Mouse (Mus musculus) heart, embryonic 13.5 days (tissue): ENCODE results near the gene Tbc1d21. TPM values are rescaled to one million over a fixed set of nuclear protein-coding genes. Genes with fewer than 3 reads are reported as not detected.

ENCODE experiments used
- ATAC-seq: fragments of 200-750 bp; cut with Nextera tagmentation; 2 replicates; pipeline ENCODE4 v1.8.0; 2017; ENCODE audit warnings: moderate TSS enrichment; ENCODE audit not compliant: insufficient number of reproducible peaks, low FRiP score, low TSS enrichment; ENCODE audit errors: extremely low read depth
- H3K27ac ChIP-seq: fragments of 300-500 bp; sonication (generic); replicated peaks from 2 replicates; pipeline ENCODE4 v1.5.1; 2015; ENCODE audit warnings: moderate library complexity, mild to moderate bottlenecking, inconsistent platforms
- H3K27me3 ChIP-seq: fragments of 300-500 bp; sonication (generic); replicated peaks from 2 replicates; pipeline ENCODE4 v1.6.1; 2015; ENCODE audit warnings: mild to moderate bottlenecking, inconsistent platforms
- H3K36me3 ChIP-seq: fragments of 300-500 bp; sonication (generic); 2 replicates; pipeline ENCODE4 v1.6.1; 2015; ENCODE audit warnings: mild to moderate bottlenecking, inconsistent platforms
- H3K4me1 ChIP-seq: fragments of 300-500 bp; sonication (generic); 2 replicates; pipeline ENCODE4 v1.6.1; 2015; ENCODE audit warnings: inconsistent platforms
- H3K4me2 ChIP-seq: fragments of 300-500 bp; sonication (generic); 2 replicates; pipeline ENCODE4 v1.6.1; 2015; ENCODE audit warnings: inconsistent platforms, mild to moderate bottlenecking, moderate library complexity
- H3K4me3 ChIP-seq: fragments of 300-500 bp; sonication (generic); 2 replicates; pipeline ENCODE4 v1.5.1; 2015; ENCODE audit warnings: moderate library complexity, mild to moderate bottlenecking, inconsistent platforms
- H3K9ac ChIP-seq: fragments of 300-500 bp; sonication (generic); 2 replicates; pipeline ENCODE4 v1.6.1; 2015; ENCODE audit warnings: inconsistent platforms, mild to moderate bottlenecking, moderate library complexity
- H3K9me3 ChIP-seq: fragments of 300-500 bp; sonication (generic); 2 replicates; pipeline ENCODE4 v1.6.1; 2016; ENCODE audit warnings: inconsistent platforms
- WGBS: fragments of 180-500 bp; shearing (Covaris S2); methylation state at CpG from one replicate; pipeline ENCODE4 v1.1.7; 2015; ENCODE audit warnings: mixed read lengths; 5-methylcytosine and 5-hydroxymethylcytosine counted together
- polyA plus RNA-seq: library from polyadenylated mRNA; unstranded; fragments of >200 nt; fragmentation: Nextera tagmentation; extraction: Ambion mirVana; gene quantifications from 2 replicates; pipeline ENCODE4 v1.2.1, GENCODE M21; 2015

Gene Tbc1d21
- polyA plus RNA-seq, 1 experiment from 2014 or later = not detected

DNA sequence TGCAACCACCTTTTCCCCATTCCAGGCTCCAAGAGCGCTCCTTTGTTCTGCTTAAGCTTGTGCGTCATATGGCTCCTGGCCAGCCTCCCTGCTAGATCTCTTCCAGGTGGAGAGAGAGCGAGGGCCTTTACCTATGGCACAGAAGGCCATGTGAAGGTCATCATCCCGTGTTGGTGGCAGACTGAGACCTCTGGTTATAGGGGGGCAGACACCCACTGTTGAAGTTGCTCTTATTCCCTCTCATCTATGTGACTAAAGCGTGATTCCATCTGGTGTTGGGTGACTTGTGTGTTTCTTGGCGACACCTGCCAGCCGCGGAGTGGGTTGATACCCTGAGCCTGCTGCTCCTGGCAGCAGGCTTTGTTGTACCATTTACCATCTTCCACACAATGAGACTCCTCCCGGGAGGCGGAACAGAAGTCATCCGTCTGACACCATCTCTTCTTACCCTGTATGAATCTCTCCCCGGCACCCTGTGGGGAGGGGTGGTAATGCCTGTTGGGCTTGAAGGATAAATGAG lies 3.7 kb upstream of the Tbc1d21 start:
- peaks cover 5% of the 10 kb centered on the region for H3K4me1 ChIP-seq
- peaks cover 7% of the 10 kb centered on the region; the same call in 1 of the 2 replicates for H3K27me3 ChIP-seq
- WGBS = 65% methylated on average over 12 of the region's 12 CpGs

GRCm38 (mm10) chr9:58371914-58372313 lies 1.7 kb upstream of the Tbc1d21 start:
- Histone ChIP-seq H3K27me3 (peaks cover 7% of the 10 kb centered on the region; the same call in 1 of the 2 replicates), H3K27ac (no peak overlapping the region), H3K9me3 (no peaks in the 10 kb centered on the region), H3K36me3 (no peaks in the 10 kb centered on the region), H3K4me3 (no peak overlapping the region), H3K9ac (no peak overlapping the region), H3K4me1 (no peaks in the 10 kb centered on the region), H3K4me2 (no peak overlapping the region)
- no peak for ATAC-seq
- WGBS = 47% methylated on average over 8 of the region's 8 CpGs

More for the DNA sequence above, 3.7 kb upstream of the Tbc1d21 start:
- ATAC-seq = no peak
- H3K9me3 ChIP-seq = no peaks in the 10 kb centered on the region
- no peak overlapping the region for H3K27ac ChIP-seq
- no peak overlapping the region for H3K9ac ChIP-seq
- H3K36me3 ChIP-seq = no peaks in the 10 kb centered on the region
- no peak overlapping the region for H3K4me3 ChIP-seq
- no peak overlapping the region for H3K4me2 ChIP-seq

DNA sequence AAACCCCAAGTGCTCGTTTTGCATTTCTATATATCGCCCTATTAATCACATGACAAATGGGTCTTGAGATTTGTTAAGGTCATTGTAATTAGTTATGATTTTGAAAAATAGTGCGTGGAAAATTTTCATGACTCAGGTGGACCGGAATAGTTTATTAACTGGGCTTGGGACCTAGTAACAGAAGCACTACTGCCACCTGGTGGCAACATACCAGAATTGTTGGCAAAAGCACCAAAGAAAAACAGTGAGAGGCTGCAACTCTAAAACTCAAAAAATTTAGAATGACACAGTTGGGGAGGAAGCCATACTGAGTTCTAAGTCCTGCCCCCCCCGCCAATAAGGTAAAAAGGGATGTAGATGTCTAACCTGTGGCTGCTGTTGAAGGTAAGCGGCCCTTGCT lies 611 bp downstream of the Tbc1d21 start:
- Histone ChIP-seq H3K9ac (no peak overlapping the region), H3K27me3 (peaks cover under 1% of the 10 kb centered on the region; the same call in 1 of the 2 replicates), H3K9me3 (no peaks in the 10 kb centered on the region), H3K36me3 (no peaks in the 10 kb centered on the region), H3K4me3 (no peak overlapping the region), H3K27ac (no peak overlapping the region), H3K4me2 (no peak overlapping the region), H3K4me1 (no peaks in the 10 kb centered on the region)
- ATAC-seq = no peak
- 38% methylated on average over 6 of the region's 6 CpGs for WGBS

DNA sequence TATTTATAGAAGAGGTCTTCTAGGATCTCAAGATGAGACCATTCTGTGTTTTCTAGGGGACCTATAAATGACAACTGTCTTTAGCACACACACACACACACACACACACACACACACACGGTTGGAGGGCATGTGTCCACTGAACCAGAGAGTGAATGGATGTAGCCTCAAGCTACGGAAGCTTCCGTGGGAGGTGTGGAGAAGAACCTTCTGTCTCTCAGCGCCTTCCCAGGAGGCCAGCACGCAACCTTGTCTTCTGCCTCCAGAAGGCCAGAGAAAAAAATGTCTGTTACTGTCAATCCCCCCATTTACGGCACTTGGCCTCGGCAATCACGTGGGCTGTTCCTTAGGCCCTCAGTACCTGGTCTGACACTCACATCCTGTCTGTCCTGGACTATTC lies 5.9 kb downstream of the Tbc1d21 start:
- no peak for ATAC-seq

DNA sequence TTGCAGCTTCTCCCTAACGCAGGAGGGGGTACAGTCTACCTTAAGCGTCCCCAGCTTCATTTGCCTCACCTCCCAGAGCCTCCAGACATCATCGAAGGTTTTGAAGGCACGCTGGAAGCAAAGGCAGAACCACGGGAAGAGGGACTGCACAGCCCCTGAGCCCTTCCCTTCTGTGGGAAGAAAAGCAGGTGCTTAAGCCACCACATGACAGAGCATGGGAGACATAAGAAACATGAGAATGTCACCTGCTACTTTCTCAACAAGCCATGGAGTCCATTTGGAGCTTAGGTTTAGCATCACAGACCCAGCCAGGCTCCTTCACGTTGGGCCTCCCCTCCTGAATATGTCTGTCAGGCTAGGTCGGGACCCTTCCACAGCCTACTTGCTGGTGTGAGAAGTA lies 8.3 kb downstream of the Tbc1d21 start:
- 71% methylated on average over 7 of the region's 7 CpGs for WGBS
- Histone ChIP-seq H3K4me2 (no peak overlapping the region), H3K36me3 (no peaks in the 10 kb centered on the region), H3K4me1 (no peaks in the 10 kb centered on the region), H3K27me3 (no peaks in the 10 kb centered on the region), H3K4me3 (no peak overlapping the region), H3K9ac (no peak overlapping the region), H3K27ac (no peak overlapping the region), H3K9me3 (no peaks in the 10 kb centered on the region)
- no peak for ATAC-seq

More for the DNA sequence above, 5.9 kb downstream of the Tbc1d21 start:
- Histone ChIP-seq H3K9me3 (no peaks in the 10 kb centered on the region), H3K4me1 (no peaks in the 10 kb centered on the region), H3K4me2 (no peak overlapping the region), H3K27me3 (no peaks in the 10 kb centered on the region), H3K9ac (no peak overlapping the region), H3K27ac (no peak overlapping the region), H3K36me3 (no peaks in the 10 kb centered on the region), H3K4me3 (no peak overlapping the region)
- 75% methylated on average over 8 of the region's 8 CpGs for WGBS

GRCm38 (mm10) chr9:58361373-58361772 lies 8.9 kb downstream of the Tbc1d21 start:
- Histone ChIP-seq H3K4me1 (no peaks in the 10 kb centered on the region), H3K4me2 (no peak overlapping the region), H3K27me3 (no peaks in the 10 kb centered on the region), H3K9ac (no peak overlapping the region), H3K9me3 (no peaks in the 10 kb centered on the region), H3K27ac (no peak overlapping the region), H3K36me3 (no peaks in the 10 kb centered on the region), H3K4me3 (no peak overlapping the region)
- no peak for ATAC-seq
- 67% methylated on average over 1 of the region's 1 CpGs for WGBS

DNA sequence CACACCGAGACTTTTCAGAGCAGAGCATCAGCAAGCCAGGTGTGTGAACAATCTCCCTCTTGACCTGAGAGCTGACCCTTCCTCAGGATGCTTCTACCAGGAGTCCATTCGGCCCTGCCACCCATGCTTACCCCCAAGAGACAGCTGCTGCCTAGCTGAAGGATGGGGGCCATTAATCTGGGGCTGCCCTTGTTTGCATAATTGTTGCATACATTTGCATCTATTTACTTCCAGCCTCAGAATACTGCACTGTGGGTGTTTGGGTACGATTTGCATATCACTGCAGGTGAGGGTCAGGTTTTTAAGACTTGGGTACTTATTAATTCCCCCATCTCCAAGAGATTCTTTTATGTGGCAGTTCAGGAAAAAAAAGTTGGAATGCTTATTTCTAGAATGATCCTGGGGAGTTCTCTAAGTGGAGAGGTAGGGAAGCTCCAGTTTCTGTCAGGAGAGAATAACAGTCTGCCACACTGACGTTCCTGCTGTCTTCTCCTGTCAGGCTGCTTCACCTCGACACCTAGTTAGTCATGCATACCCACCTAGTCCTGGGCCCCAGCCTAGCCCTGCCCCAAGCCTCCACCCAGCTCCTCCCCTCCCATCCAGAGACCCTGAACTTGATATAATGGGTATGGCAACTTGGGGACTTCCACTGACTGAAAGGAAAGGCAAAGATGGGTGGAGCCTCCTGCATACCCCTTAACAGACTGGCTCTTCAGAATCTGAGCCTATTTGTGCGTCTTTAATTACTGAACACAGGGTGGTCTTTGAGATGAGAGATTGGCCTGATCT lies 14.8 kb downstream of the Tbc1d21 start:
- H3K9ac ChIP-seq = no peak overlapping the region
- no peak overlapping the region for H3K27ac ChIP-seq
- no peak for ATAC-seq
- 17% methylated on average over 6 of the region's 6 CpGs for WGBS
- no peaks in the 10 kb centered on the region for H3K27me3 ChIP-seq
- no peak overlapping the region for H3K4me3 ChIP-seq
- H3K9me3 ChIP-seq = no peaks in the 10 kb centered on the region
- no peaks in the 10 kb centered on the region for H3K4me1 ChIP-seq
- no peak overlapping the region for H3K4me2 ChIP-seq
- H3K36me3 ChIP-seq = no peaks in the 10 kb centered on the region

DNA sequence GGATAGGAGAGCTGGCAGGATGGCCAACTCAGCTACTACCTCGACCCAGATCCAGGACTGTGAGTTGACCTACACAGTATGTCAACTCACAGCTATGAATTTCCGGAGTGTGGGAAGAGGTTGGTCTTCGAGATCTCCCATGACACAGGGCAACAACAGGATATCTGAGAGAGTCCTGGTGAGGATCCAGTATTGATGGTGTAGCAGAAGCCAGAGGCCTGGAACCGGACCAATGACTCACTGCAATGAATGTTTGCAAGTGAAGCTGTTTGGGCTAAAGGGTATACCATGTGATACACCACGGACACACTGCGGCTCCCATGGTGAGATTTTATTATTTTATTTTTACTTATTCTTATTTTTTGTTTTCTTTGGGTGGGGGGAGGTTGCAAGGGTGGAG lies 15.6 kb downstream of the Tbc1d21 start:
- WGBS = 78% methylated on average over 6 of the region's 6 CpGs
- no peak overlapping the region for H3K4me3 ChIP-seq
- H3K27ac ChIP-seq = no peak overlapping the region
- no peaks in the 10 kb centered on the region for H3K27me3 ChIP-seq
- H3K9me3 ChIP-seq = no peaks in the 10 kb centered on the region
- H3K4me2 ChIP-seq = no peak overlapping the region
- H3K4me1 ChIP-seq = no peaks in the 10 kb centered on the region
- H3K9ac ChIP-seq = no peak overlapping the region
- no peaks in the 10 kb centered on the region for H3K36me3 ChIP-seq
- no peak for ATAC-seq

DNA sequence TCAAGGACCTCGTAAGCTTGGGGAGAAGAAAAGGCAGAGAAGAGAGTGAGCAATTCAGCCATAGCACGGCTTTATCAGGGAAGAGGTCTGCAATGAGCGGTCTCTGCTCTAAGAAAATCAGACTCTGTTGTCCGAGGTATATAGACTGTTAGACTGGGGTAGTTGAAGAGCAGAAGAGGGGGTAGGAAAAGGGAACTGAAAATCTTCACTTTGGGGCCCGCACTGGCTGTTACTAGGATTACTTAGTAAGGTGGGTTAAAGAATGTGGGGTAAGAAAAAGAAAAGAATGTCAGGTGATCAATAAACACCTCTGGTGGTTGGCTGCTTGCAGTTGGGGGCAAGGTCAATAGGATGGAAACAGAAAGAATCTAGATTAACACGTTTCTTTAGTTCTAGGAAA lies 17.0 kb downstream of the Tbc1d21 start:
- Histone ChIP-seq H3K4me3 (no peak overlapping the region), H3K4me2 (no peak overlapping the region), H3K27me3 (no peaks in the 10 kb centered on the region), H3K9me3 (no peaks in the 10 kb centered on the region), H3K27ac (no peak overlapping the region), H3K36me3 (no peaks in the 10 kb centered on the region), H3K4me1 (no peaks in the 10 kb centered on the region), H3K9ac (no peak overlapping the region)
- ATAC-seq = no peak
- 79% methylated on average over 6 of the region's 6 CpGs for WGBS

- no peak overlapping the region for H3K9ac ChIP-seq
- WGBS = 78% methylated on average over 6 of the region's 6 CpGs
- peaks cover 9% of the 10 kb centered on the region for H3K4me1 ChIP-seq
- H3K27ac ChIP-seq = no peak overlapping the region
- peaks cover 19% of the 10 kb centered on the region for H3K27me3 ChIP-seq
- no peak overlapping the region for H3K4me3 ChIP-seq
- H3K4me2 ChIP-seq = no peak overlapping the region
- no peaks in the 10 kb centered on the region for H3K36me3 ChIP-seq
- ATAC-seq = no peak
- no peaks in the 10 kb centered on the region for H3K9me3 ChIP-seq
Observed at GRCm38 (mm10) chr9:58347795-58348194, 22.5 kb downstream of the Tbc1d21 start.

- Histone ChIP-seq H3K4me3 (no peak overlapping the region), H3K9me3 (no peaks in the 10 kb centered on the region), H3K4me1 (peaks cover 9% of the 10 kb centered on the region), H3K9ac (no peak overlapping the region), H3K36me3 (no peaks in the 10 kb centered on the region), H3K27me3 (peaks cover 19% of the 10 kb centered on the region), H3K4me2 (no peak overlapping the region), H3K27ac (no peak overlapping the region)
- no peak for ATAC-seq
- WGBS = 17% methylated on average over 10 of the region's 10 CpGs
Observed at GRCm38 (mm10) chr9:58346498-58346897, 23.8 kb downstream of the Tbc1d21 start.

GRCm38 (mm10) chr9:58345963-58346362 lies 24.3 kb downstream of the Tbc1d21 start:
- Histone ChIP-seq H3K9me3 (no peaks in the 10 kb centered on the region), H3K9ac (no peak overlapping the region), H3K27me3 (peaks cover 19% of the 10 kb centered on the region), H3K36me3 (no peaks in the 10 kb centered on the region), H3K4me2 (no peak overlapping the region), H3K4me1 (peaks cover 9% of the 10 kb centered on the region), H3K27ac (no peak overlapping the region), H3K4me3 (no peak overlapping the region)
- ATAC-seq = no peak
- 47% methylated on average over 7 of the region's 7 CpGs for WGBS
